Mouse (Mus musculus): ENCODE results near the gene Fas. TPM values are rescaled to one million over a fixed set of nuclear protein-coding genes. Genes with fewer than 3 reads are reported as not detected.

The Fas gene
- polyA plus RNA-seq, 1 experiment from 2014 or later = 1.6 TPM

DNA sequence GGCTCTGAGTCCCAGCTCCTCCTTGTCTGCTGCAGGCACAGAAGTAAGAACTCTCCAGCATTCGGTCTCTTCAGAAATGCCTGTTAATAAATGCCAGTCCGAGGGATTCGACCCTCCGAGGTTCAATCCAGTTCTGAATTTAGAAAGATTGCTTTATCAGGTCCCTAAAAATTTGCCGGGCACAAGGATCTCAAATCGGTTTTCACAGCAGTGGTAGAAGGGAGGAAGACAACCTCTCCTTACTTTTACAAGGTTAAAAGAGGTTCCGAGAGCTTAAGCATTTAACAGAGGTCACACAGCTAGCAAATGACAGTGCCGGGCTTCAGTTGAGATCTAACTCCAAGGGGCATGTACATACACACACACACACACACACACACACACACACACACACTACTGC, 913 bp downstream of the Fas start:
- ATAC-seq = no peak
- Histone ChIP-seq H3K9ac (ENCODE audit: low read depth, low read length) (no peak overlapping the region), H3K9me3 (ENCODE audit: control insufficient read depth, low read length) (no peaks in the 10 kb centered on the region), H3K27ac (ENCODE audit: low read depth, low read length) (no peak overlapping the region), H3K4me2 (ENCODE audit: low read length) (peak overlapping the region; percentile 88), H3K4me1 (ENCODE audit: control insufficient read depth, insufficient read depth, low read depth, low read length) (peaks cover 4% of the 10 kb centered on the region; the same call in 1 of the 2 replicates), H3K4me3 (ENCODE audit: low read length) (peak overlapping the region; percentile 36; the same call in 1 of the 2 replicates), H3K27me3 (replicated peaks; ENCODE audit: control insufficient read depth, insufficient read depth, low read length) (no peaks in the 10 kb centered on the region; the same call in 1 of the 2 replicates), H3K36me3 (ENCODE audit: control insufficient read depth, insufficient read depth, low read length) (no peaks in the 10 kb centered on the region)
- WGBS = 65% methylated on average over 8 of the region's 8 CpGs

DNA sequence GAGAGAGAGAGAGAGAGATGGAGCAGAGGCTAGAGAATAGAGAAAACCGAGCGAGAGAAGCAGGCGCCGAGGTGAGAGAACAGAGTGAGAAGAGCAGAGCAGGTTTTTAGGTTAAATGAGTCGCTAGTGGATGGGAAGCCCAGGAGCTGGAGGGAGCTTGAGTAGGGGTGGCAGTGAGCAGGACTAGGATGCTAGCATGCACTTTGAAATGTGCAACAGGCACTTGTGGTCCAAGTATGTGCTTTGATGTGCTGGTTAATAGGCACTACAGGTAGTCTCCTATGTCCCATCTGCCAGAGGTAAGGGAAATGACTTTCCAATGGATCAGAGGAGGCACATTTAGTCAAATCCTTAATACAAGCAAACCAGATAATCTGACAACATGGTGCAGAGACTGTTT, 1.5 kb downstream of the Fas start:
- no peak for ATAC-seq
- WGBS = 77% methylated on average over 5 of the region's 5 CpGs
- peaks cover 4% of the 10 kb centered on the region; the same call in 1 of the 2 replicates for H3K4me1 ChIP-seq (ENCODE audit: control insufficient read depth, insufficient read depth, low read depth, low read length)
- no peaks in the 10 kb centered on the region for H3K9me3 ChIP-seq (ENCODE audit: control insufficient read depth, low read length)
- no peak overlapping the region for H3K9ac ChIP-seq (ENCODE audit: low read depth, low read length)
- H3K27ac ChIP-seq (ENCODE audit: low read depth, low read length) = no peak overlapping the region
- H3K4me2 ChIP-seq (ENCODE audit: low read length) = no peak overlapping the region
- H3K4me3 ChIP-seq (ENCODE audit: low read length) = no peak overlapping the region
- H3K36me3 ChIP-seq (ENCODE audit: control insufficient read depth, insufficient read depth, low read length) = no peaks in the 10 kb centered on the region
- H3K27me3 ChIP-seq (replicated peaks; ENCODE audit: control insufficient read depth, insufficient read depth, low read length) = no peaks in the 10 kb centered on the region; the same call in 1 of the 2 replicates

DNA sequence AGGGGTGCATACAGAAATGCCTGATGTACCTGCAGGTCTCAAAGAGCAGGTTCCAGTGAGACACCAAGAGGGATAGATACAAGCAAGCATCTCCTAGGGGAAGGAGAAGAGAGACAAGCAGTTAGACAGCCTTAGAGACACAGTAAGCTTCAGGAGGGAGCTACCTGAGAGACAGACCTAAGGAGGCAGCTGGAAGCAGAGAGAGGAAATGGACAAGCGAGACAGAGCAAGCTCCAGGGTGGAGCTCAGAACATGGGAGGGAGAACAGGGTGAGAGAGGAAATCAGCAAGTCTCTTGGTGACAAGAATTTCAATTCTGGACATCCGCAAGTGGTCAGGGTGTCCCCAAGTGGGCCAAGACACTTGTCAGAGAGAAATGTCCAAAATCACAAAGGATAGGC, 2.2 kb downstream of the Fas start:
- peaks cover 4% of the 10 kb centered on the region; the same call in 1 of the 2 replicates for H3K4me1 ChIP-seq (ENCODE audit: control insufficient read depth, insufficient read depth, low read depth, low read length)
- no peaks in the 10 kb centered on the region for H3K36me3 ChIP-seq (ENCODE audit: control insufficient read depth, insufficient read depth, low read length)
- H3K4me3 ChIP-seq (ENCODE audit: low read length) = no peak overlapping the region
- H3K27me3 ChIP-seq (replicated peaks; ENCODE audit: control insufficient read depth, insufficient read depth, low read length) = no peaks in the 10 kb centered on the region; the same call in 1 of the 2 replicates
- ATAC-seq = no peak
- no peak overlapping the region for H3K4me2 ChIP-seq (ENCODE audit: low read length)
- H3K9ac ChIP-seq (ENCODE audit: low read depth, low read length) = no peak overlapping the region
- H3K9me3 ChIP-seq (ENCODE audit: control insufficient read depth, low read length) = no peaks in the 10 kb centered on the region
- no peak overlapping the region for H3K27ac ChIP-seq (ENCODE audit: low read depth, low read length)
- 72% methylated on average over 2 of the region's 2 CpGs for WGBS

DNA sequence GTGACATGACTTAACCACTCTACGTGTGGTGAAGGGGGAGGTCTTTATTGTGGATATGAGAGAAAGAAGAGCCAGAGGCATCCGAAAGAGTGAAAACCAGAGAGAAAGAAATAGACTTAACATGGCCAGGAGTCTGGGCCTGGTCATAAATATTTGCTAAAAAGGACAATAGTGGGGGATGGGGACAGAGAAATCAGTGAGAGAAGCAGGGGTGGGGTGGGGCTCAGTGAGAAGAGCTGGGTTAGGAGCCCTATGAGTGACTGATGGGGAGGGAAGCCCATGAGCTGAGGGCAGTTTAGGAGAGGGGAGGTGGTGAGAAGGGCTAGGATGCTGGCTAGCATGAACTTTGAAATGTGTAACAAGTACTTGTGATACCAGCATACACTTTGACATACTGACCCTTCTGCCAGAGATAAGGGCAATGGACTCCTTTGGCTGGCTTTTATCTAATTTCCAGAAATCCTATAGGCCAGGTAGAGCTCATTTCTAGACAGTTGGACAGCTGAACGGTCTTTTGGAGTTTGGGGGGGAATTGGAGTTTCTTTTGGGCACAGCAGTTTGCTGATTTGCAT, 3.0 kb downstream of the Fas start:
- no peaks in the 10 kb centered on the region; the same call in 1 of the 2 replicates for H3K27me3 ChIP-seq (replicated peaks; ENCODE audit: control insufficient read depth, insufficient read depth, low read length)
- no peak overlapping the region for H3K27ac ChIP-seq (ENCODE audit: low read depth, low read length)
- H3K4me1 ChIP-seq (ENCODE audit: control insufficient read depth, insufficient read depth, low read depth, low read length) = peaks cover 4% of the 10 kb centered on the region; the same call in 1 of the 2 replicates
- no peak overlapping the region for H3K4me2 ChIP-seq (ENCODE audit: low read length)
- no peak for ATAC-seq
- no peak overlapping the region for H3K4me3 ChIP-seq (ENCODE audit: low read length)
- WGBS = 71% methylated on average over 3 of the region's 3 CpGs
- no peaks in the 10 kb centered on the region for H3K9me3 ChIP-seq (ENCODE audit: control insufficient read depth, low read length)
- H3K36me3 ChIP-seq (ENCODE audit: control insufficient read depth, insufficient read depth, low read length) = no peaks in the 10 kb centered on the region
- no peak overlapping the region for H3K9ac ChIP-seq (ENCODE audit: low read depth, low read length)

DNA sequence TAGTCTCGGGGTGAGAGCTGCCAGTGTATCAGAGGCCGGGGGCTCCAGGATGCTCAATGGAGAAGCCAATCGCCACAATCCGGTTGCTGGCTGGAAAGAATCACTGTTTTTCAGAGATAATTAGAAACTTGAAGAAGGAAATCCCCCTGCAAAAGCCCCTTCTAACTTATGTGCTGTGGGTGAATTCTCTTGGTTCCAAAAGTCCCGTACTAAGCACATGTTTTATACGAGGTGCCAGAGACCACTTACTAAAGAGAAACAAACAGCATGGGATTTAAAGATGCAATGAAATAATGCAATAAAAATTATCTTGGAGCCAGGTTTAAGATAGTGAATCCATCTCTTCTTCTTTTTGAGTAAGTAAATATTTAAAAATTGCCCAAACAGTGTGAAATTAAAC, 5.0 kb downstream of the Fas start:
- no peaks in the 10 kb centered on the region for H3K36me3 ChIP-seq (ENCODE audit: control insufficient read depth, insufficient read depth, low read length)
- H3K4me2 ChIP-seq (ENCODE audit: low read length) = no peak overlapping the region
- H3K4me1 ChIP-seq (ENCODE audit: control insufficient read depth, insufficient read depth, low read depth, low read length) = peaks cover under 1% of the 10 kb centered on the region; the same call in 1 of the 2 replicates
- no peaks in the 10 kb centered on the region for H3K9me3 ChIP-seq (ENCODE audit: control insufficient read depth, low read length)
- no peak overlapping the region for H3K27ac ChIP-seq (ENCODE audit: low read depth, low read length)
- 84% methylated on average over 6 of the region's 6 CpGs for WGBS
- no peak for ATAC-seq
- H3K9ac ChIP-seq (ENCODE audit: low read depth, low read length) = no peak overlapping the region
- H3K4me3 ChIP-seq (ENCODE audit: low read length) = no peak overlapping the region
- no peaks in the 10 kb centered on the region; the same call in 1 of the 2 replicates for H3K27me3 ChIP-seq (replicated peaks; ENCODE audit: control insufficient read depth, insufficient read depth, low read length)

DNA sequence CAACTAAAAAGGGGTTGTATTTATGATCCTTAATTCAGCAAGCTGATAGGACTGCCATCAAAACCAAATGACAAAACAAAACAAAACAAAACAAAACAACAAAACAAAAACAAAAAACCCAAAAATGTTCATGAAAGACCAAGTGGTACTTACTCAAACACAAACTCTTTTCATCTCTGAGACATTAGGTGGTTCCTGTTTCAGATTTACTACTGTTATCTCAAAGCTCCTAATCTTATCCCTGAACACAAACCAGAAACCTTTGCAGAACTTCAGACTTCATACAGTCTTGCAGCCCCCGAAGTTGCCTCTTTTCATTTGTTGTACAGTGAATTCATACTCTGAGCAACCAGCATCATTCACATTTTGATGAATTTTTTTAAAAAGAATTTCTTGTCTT, 8.1 kb downstream of the Fas start:
- 95% methylated on average over 1 of the region's 1 CpGs for WGBS

DNA sequence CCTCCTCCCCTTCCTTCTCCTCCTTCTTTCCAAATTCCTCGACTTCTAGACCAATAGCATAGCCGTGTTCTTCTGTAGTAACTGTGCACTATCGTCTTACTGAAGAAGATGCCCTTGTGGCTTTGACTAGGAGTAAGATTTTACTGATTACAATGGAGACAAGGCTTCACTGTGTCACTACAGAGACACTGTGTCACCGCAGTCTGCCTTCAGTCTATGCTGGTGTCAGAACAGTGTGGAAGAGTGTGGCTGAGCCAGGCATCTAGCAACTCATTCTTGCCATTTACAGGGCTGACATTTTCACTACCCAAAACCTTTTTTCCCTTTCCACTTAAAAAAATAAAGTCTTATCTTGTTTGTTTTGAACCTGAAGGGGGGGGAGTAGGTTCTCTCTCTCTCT, 8.8 kb downstream of the Fas start:
- Histone ChIP-seq H3K4me2 (ENCODE audit: low read length) (no peak overlapping the region), H3K36me3 (ENCODE audit: control insufficient read depth, insufficient read depth, low read length) (no peaks in the 10 kb centered on the region), H3K4me3 (ENCODE audit: low read length) (no peak overlapping the region), H3K9me3 (ENCODE audit: control insufficient read depth, low read length) (no peaks in the 10 kb centered on the region), H3K27ac (ENCODE audit: low read depth, low read length) (no peak overlapping the region), H3K4me1 (ENCODE audit: control insufficient read depth, insufficient read depth, low read depth, low read length) (no peaks in the 10 kb centered on the region), H3K9ac (ENCODE audit: low read depth, low read length) (no peak overlapping the region), H3K27me3 (replicated peaks; ENCODE audit: control insufficient read depth, insufficient read depth, low read length) (no peaks in the 10 kb centered on the region)
- no peak for ATAC-seq
- WGBS = 83% methylated on average over 4 of the region's 4 CpGs

More for the DNA sequence above, 8.1 kb downstream of the Fas start:
- Histone ChIP-seq H3K36me3 (ENCODE audit: control insufficient read depth, insufficient read depth, low read length) (no peaks in the 10 kb centered on the region), H3K9ac (ENCODE audit: low read depth, low read length) (no peak overlapping the region), H3K27ac (ENCODE audit: low read depth, low read length) (no peak overlapping the region), H3K27me3 (replicated peaks; ENCODE audit: control insufficient read depth, insufficient read depth, low read length) (no peaks in the 10 kb centered on the region), H3K4me2 (ENCODE audit: low read length) (no peak overlapping the region), H3K9me3 (ENCODE audit: control insufficient read depth, low read length) (no peaks in the 10 kb centered on the region), H3K4me3 (ENCODE audit: low read length) (no peak overlapping the region), H3K4me1 (ENCODE audit: control insufficient read depth, insufficient read depth, low read depth, low read length) (no peaks in the 10 kb centered on the region)
- ATAC-seq = no peak

DNA sequence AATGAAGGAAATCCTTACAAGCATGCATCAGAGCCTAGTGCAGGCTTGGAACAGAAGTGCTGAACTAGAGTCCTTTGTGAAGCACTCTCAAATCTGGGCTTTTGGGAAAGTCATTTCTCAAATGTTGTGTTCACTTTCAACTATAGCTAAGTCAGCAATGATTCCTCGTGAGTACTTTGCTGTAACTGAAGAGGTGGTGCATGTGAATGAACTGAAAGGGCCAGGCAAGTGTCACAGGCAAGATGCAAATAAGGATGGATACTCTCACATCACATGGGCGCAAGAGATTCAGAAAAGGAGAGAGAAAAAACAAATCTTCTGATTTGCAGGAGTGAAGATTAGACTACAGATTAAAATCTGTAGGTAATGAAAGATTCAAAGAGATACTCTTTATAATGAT, 10.0 kb downstream of the Fas start:
- WGBS = 68% methylated on average over 2 of the region's 2 CpGs
- no peak for ATAC-seq
- H3K27me3 ChIP-seq (replicated peaks; ENCODE audit: control insufficient read depth, insufficient read depth, low read length) = no peaks in the 10 kb centered on the region

DNA sequence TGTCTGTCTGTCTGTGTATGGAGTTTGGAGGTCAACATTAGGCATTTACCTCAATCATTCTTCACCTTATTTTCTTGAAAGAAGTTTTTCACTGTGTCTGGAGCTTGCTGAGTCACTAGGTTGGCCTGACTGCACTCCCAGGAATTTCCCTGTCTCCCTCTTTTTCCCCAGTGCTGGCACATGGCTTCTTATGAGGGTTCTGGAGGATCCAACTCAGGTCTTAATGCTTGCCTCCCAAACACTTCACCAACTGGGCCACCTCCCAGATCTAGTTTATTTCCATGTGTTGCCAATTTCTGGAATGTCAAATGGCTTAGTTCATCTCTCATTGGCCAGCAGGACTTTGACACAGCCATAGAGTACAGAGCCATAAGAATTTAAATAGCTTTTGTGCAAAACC, 14.5 kb downstream of the Fas start:
- no peaks in the 10 kb centered on the region for H3K9me3 ChIP-seq (ENCODE audit: control insufficient read depth, low read length)
- H3K27me3 ChIP-seq (replicated peaks; ENCODE audit: control insufficient read depth, insufficient read depth, low read length) = no peaks in the 10 kb centered on the region
- H3K4me2 ChIP-seq (ENCODE audit: low read length) = no peak overlapping the region
- no peak overlapping the region for H3K9ac ChIP-seq (ENCODE audit: low read depth, low read length)
- ATAC-seq = no peak
- H3K4me3 ChIP-seq (ENCODE audit: low read length) = no peak overlapping the region
- no peaks in the 10 kb centered on the region; the same call in 1 of the 2 replicates for H3K4me1 ChIP-seq (ENCODE audit: control insufficient read depth, insufficient read depth, low read depth, low read length)
- no peak overlapping the region for H3K27ac ChIP-seq (ENCODE audit: low read depth, low read length)
- no peaks in the 10 kb centered on the region for H3K36me3 ChIP-seq (ENCODE audit: control insufficient read depth, insufficient read depth, low read length)

More for the DNA sequence above, 10.0 kb downstream of the Fas start:
- H3K4me2 ChIP-seq (ENCODE audit: low read length) = no peak overlapping the region
- H3K4me3 ChIP-seq (ENCODE audit: low read length) = no peak overlapping the region
- H3K9me3 ChIP-seq (ENCODE audit: control insufficient read depth, low read length) = no peaks in the 10 kb centered on the region
- H3K9ac ChIP-seq (ENCODE audit: low read depth, low read length) = no peak overlapping the region
- H3K36me3 ChIP-seq (ENCODE audit: control insufficient read depth, insufficient read depth, low read length) = no peaks in the 10 kb centered on the region
- H3K4me1 ChIP-seq (ENCODE audit: control insufficient read depth, insufficient read depth, low read depth, low read length) = no peaks in the 10 kb centered on the region
- H3K27ac ChIP-seq (ENCODE audit: low read depth, low read length) = no peak overlapping the region

Data from hindbrain, embryonic 16.5 days (tissue).